27 mouse cellular contexts compared by ENCODE assay signal in genomic region chr15:5128176-5128940, GRCm38 (mm10). TPM values are rescaled to one million over a fixed set of nuclear protein-coding genes. Genes with fewer than 3 reads are reported as not detected.
DNase-seq lines count a peak whose midpoint lies in the region; ATAC-seq lines count a peak whose summit lies in the region.
"Had no signal": no experiment of that assay in that cellular context is flagged by ENCODE, and none has a peak within 500 bp of the region (broad histone marks: within the 10 kb centered on the region; RNA-seq: fewer than 3 reads in every experiment).

No protein-coding gene starts in this region.

- ATAC-seq in embryonic facial prominence, embryonic 13.5 days (ENCODE audit: insufficient number of reproducible peaks, insufficient read depth, low FRiP score, low TSS enrichment, low read depth), result 0 out of 2 replicates have a peak, but pooled peaks have one; percentile 48
- no peak for ATAC-seq in liver, embryonic 15.5 days (ENCODE audit: insufficient read depth)
- ATAC-seq: activated CD4-positive, CD25-positive, alpha-beta regulatory T cell, adult 4 months; inflammation-experienced regulatory T-cells, adult 6 months; midbrain, embryonic 16.5 days had no signal

- H3K27ac ChIP-seq in embryonic facial prominence, embryonic 13.5 days, result peak overlapping the region; percentile 76
- H3K27ac ChIP-seq in embryonic facial prominence, embryonic 10.5 days (replicated peaks), result no peak overlapping the region
- peak overlapping the region; percentile 51 for H3K27ac ChIP-seq in liver, embryonic 15.5 days (replicated peaks)
- H3K27ac ChIP-seq: forebrain, embryonic 12.5 days; heart, embryonic 13.5 days; hindbrain, embryonic 14.5 days; neural tube, embryonic 13.5 days had no signal

- no peak overlapping the region for H3K4me3 ChIP-seq in embryonic facial prominence, embryonic 13.5 days
- no peak overlapping the region for H3K4me3 ChIP-seq in embryonic facial prominence, embryonic 10.5 days
- H3K4me3 ChIP-seq in liver, embryonic 15.5 days (replicated peaks), result no peak overlapping the region
- H3K4me3 ChIP-seq: erythroblast, embryonic 14.5 days; forebrain, embryonic 12.5 days; heart, embryonic 13.5 days; myocyte; neural tube, embryonic 13.5 days had no signal

- no peak overlapping the region for H3K4me2 ChIP-seq in embryonic facial prominence, embryonic 13.5 days
- H3K4me2 ChIP-seq in liver, embryonic 15.5 days, result no peak overlapping the region
- H3K4me2 ChIP-seq: forebrain, embryonic 12.5 days; heart, embryonic 13.5 days; hindbrain, embryonic 14.5 days; lung, embryonic 14.5 days; neural tube, embryonic 13.5 days had no signal

- no peak overlapping the region for H3K9ac ChIP-seq in embryonic facial prominence, embryonic 13.5 days
- H3K9ac ChIP-seq in liver, embryonic 15.5 days, result no peak overlapping the region
- H3K9ac ChIP-seq: forebrain, embryonic 12.5 days; heart, embryonic 13.5 days; hindbrain, embryonic 14.5 days; lung, embryonic 14.5 days; neural tube, embryonic 13.5 days had no signal

- H3K9me3 ChIP-seq in embryonic facial prominence, embryonic 13.5 days, result no peaks in the 10 kb centered on the region
- no peaks in the 10 kb centered on the region for H3K9me3 ChIP-seq in embryonic facial prominence, embryonic 10.5 days
- no peaks in the 10 kb centered on the region for H3K9me3 ChIP-seq in liver, embryonic 15.5 days (replicated peaks)
- H3K9me3 ChIP-seq: forebrain, embryonic 12.5 days; heart, embryonic 13.5 days; neural tube, embryonic 13.5 days had no signal

- H3K4me1 ChIP-seq in embryonic facial prominence, embryonic 13.5 days, result peaks cover 10% of the 10 kb centered on the region
- no peaks in the 10 kb centered on the region for H3K4me1 ChIP-seq in embryonic facial prominence, embryonic 10.5 days
- H3K4me1 ChIP-seq in liver, embryonic 15.5 days (replicated peaks), result peaks cover 51% of the 10 kb centered on the region
- H3K4me1 ChIP-seq: forebrain, embryonic 12.5 days; heart, embryonic 13.5 days; neural tube, embryonic 13.5 days had no signal

- H3K27me3 ChIP-seq in embryonic facial prominence, embryonic 13.5 days, result no peaks in the 10 kb centered on the region
- no peaks in the 10 kb centered on the region for H3K27me3 ChIP-seq in embryonic facial prominence, embryonic 10.5 days (replicated peaks; ENCODE audit: low read depth, poor library complexity, severe bottlenecking)
- H3K27me3 ChIP-seq in liver, embryonic 15.5 days, result no peaks in the 10 kb centered on the region
- H3K27me3 ChIP-seq: forebrain, embryonic 12.5 days; heart, embryonic 13.5 days; neural tube, embryonic 13.5 days had no signal

- WGBS in embryonic facial prominence, embryonic 13.5 days, result 31% methylated on average over 5 of the region's 5 CpGs
- WGBS in embryonic facial prominence, embryonic 10.5 days, result 71% methylated on average over 5 of the region's 5 CpGs
- 21% methylated on average over 5 of the region's 5 CpGs for WGBS in liver, embryonic 15.5 days (ENCODE audit: insufficient replicate concordance)

- DNase-seq in embryonic facial prominence, embryonic 10.5 days (ENCODE audit: low spot score), result no peak
- DNase-seq in urinary bladder, postnatal 14 days (ENCODE audit: low spot score), result peak; percentile 48
- DNase-seq in urinary bladder, adult 18-20 months (ENCODE audit: low spot score in 2 of 2), result no peak
- no peak for DNase-seq in frontal cortex, postnatal 14 days (ENCODE audit: low spot score in 2 of 2)
- DNase-seq in spleen, postnatal 14 days (ENCODE audit: low spot score in 2 of 2), result no peak
- no peak for DNase-seq in yolk sac, embryonic 10.5 days (ENCODE audit: low spot score)
- DNase-seq: adrenal gland, adult 8-10 months; cerebellum, adult 2 months; cerebellum, postnatal 36 days; heart, adult 18-20 months; heart, postnatal 14 days; kidney, adult 18-20 months; kidney, postnatal 4 days; lung, embryonic 14.5 days; thymus, adult 2 months; thymus, postnatal 4 days had no signal

- H3K36me3 ChIP-seq in embryonic facial prominence, embryonic 13.5 days, result peaks cover 16% of the 10 kb centered on the region
- H3K36me3 ChIP-seq in embryonic facial prominence, embryonic 10.5 days (replicated peaks), result peaks cover 17% of the 10 kb centered on the region
- peaks cover 14% of the 10 kb centered on the region for H3K36me3 ChIP-seq in liver, embryonic 15.5 days (replicated peaks)

RNA-seq across cellular contexts. Expression of gene Rpl37, which starts 11.9 kb away (rescaled TPM):
- 596 and 689 TPM in 2 replicates for polyA plus RNA-seq in embryonic facial prominence, embryonic 13.5 days (2015; fragmentation: Nextera tagmentation; extraction: Ambion mirVana)
- 494 and 521 TPM in 2 replicates for polyA plus RNA-seq in embryonic facial prominence, embryonic 10.5 days (2016; fragmentation: Nextera tagmentation; extraction: Ambion mirVana)
- polyA plus RNA-seq in liver, embryonic 15.5 days (2015; fragmentation: Nextera tagmentation; extraction: Ambion mirVana), result 195 and 292 TPM in 2 replicates

RNA-seq across cellular contexts. Expression of gene Prkaa1, which starts 15.3 kb away (rescaled TPM):
- 16.6 and 18.7 TPM in 2 replicates for polyA plus RNA-seq in embryonic facial prominence, embryonic 13.5 days (2015; fragmentation: Nextera tagmentation; extraction: Ambion mirVana)
- polyA plus RNA-seq in embryonic facial prominence, embryonic 10.5 days (2016; fragmentation: Nextera tagmentation; extraction: Ambion mirVana), result 15.2 and 16.0 TPM in 2 replicates
- 11.4 and 12.2 TPM in 2 replicates for polyA plus RNA-seq in liver, embryonic 15.5 days (2015; fragmentation: Nextera tagmentation; extraction: Ambion mirVana)

RNA-seq across cellular contexts. Expression of gene Card6, which starts 20.0 kb away (rescaled TPM):
- polyA plus RNA-seq in embryonic facial prominence, embryonic 13.5 days (2015; fragmentation: Nextera tagmentation; extraction: Ambion mirVana), result 0.77 and 1.3 TPM in 2 replicates
- polyA plus RNA-seq in embryonic facial prominence, embryonic 10.5 days (2016; fragmentation: Nextera tagmentation; extraction: Ambion mirVana), result 0.52 and 0.95 TPM in 2 replicates
- polyA plus RNA-seq in liver, embryonic 15.5 days (2015; fragmentation: Nextera tagmentation; extraction: Ambion mirVana), result 1.2 and 1.6 TPM in 2 replicates

RNA-seq across cellular contexts. Expression of gene Ttc33, which starts 57.0 kb away (rescaled TPM):
- polyA plus RNA-seq in embryonic facial prominence, embryonic 13.5 days (2015; fragmentation: Nextera tagmentation; extraction: Ambion mirVana), result 40.5 and 48.3 TPM in 2 replicates
- polyA plus RNA-seq in embryonic facial prominence, embryonic 10.5 days (2016; fragmentation: Nextera tagmentation; extraction: Ambion mirVana), result 34.9 and 35.7 TPM in 2 replicates
- 13.5 and 15.7 TPM in 2 replicates for polyA plus RNA-seq in liver, embryonic 15.5 days (2015; fragmentation: Nextera tagmentation; extraction: Ambion mirVana)
